Mouse (Mus musculus): ENCODE measurements at regions not wholly inside any gene's neighbourhood (a gene's known extent, or its start where the extent isn't known, plus 50 kb on each side); places are given as distances from the start of the nearest gene placed in this dataset.

GRCm38 (mm10) chr5:126217746-126218145, 686.2 kb downstream of the Tmem132b start:
- TF ChIP-seq CTCF (IDR thresholded peaks at IDR 0.05) (no peak), EP300 (IDR thresholded peaks at IDR 0.05; ENCODE audit: insufficient read depth, low read depth, low read length) (no peak)

All from heart, adult 2 months (tissue).